Mouse (Mus musculus): ENCODE measurements at regions not wholly inside any gene's neighbourhood (a gene's known extent, or its start where the extent isn't known, plus 50 kb on each side); places are given as distances from the start of the nearest gene placed in this dataset.

DNA sequence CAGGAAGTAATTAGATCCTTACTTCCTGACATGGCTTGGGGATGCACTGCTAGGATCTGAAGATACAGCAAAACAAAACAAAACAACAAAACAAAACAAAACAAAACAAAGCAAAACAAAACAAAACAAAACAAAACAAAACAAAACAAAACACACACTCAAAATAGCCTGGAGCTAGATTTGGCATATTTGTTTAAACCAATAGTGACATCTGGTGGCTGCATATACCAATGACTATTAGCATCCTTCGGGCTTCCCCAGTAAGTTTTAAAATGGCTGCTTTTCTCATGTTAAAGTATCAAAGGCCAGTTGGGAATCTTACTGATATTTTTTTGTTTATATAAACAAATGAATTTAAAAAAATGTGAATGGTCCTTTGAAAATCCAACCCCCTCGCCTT is 52.9 kb upstream of the Ica1 start:
- H3K9me3 ChIP-seq: 0 out of 2 replicates have a peak, but pooled peaks cover 4% of the 10 kb centered on the region
- ATAC-seq (ENCODE audit: low read depth): no peak
- no peak overlapping the region for H3K4me3 ChIP-seq
- no peak overlapping the region for H3K27ac ChIP-seq (replicated peaks)
- no peaks in the 10 kb centered on the region for H3K36me3 ChIP-seq
- no peak overlapping the region for H3K9ac ChIP-seq
- H3K27me3 ChIP-seq: no peaks in the 10 kb centered on the region
- WGBS: 42% methylated on average over 2 of the region's 2 CpGs
- H3K4me1 ChIP-seq (replicated peaks): no peaks in the 10 kb centered on the region
- no peak overlapping the region for H3K4me2 ChIP-seq

GRCm38 (mm10) chr6:8832924-8833323 is 54.6 kb upstream of the Ica1 start:
- Histone ChIP-seq H3K9me3 (0 out of 2 replicates have a peak, but pooled peaks cover 4% of the 10 kb centered on the region), H3K4me3 (no peak overlapping the region), H3K27me3 (no peaks in the 10 kb centered on the region), H3K4me1 (replicated peaks) (no peaks in the 10 kb centered on the region), H3K36me3 (no peaks in the 10 kb centered on the region), H3K9ac (no peak overlapping the region), H3K4me2 (no peak overlapping the region), H3K27ac (replicated peaks) (no peak overlapping the region)
- ATAC-seq (ENCODE audit: low read depth): no peak
- WGBS: 76% methylated on average over 1 of the region's 1 CpGs

DNA sequence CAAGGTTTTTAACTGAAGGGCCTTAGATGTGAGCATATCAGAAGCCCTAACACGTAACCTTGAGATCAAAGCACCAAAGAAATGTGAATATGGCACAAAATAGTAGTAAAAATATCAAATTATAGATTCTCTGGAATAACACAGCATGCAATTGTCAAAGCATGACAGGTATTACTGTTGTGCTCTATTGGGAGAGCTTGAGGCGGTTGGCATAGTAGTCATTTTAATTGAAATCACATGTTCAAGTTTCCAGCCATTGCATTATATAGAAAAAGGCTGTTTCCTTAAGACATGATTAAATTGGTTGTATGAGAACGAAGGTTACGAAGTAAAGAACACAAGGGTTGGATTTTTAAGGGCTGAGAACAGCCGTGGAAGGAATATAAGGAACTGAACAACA is 75.4 kb upstream of the Ica1 start:
- Histone ChIP-seq H3K4me1 (replicated peaks) (no peaks in the 10 kb centered on the region), H3K27me3 (no peaks in the 10 kb centered on the region), H3K4me3 (no peak overlapping the region), H3K9me3 (no peaks in the 10 kb centered on the region), H3K9ac (no peak overlapping the region), H3K36me3 (no peaks in the 10 kb centered on the region), H3K27ac (replicated peaks) (no peak overlapping the region), H3K4me2 (no peak overlapping the region)
- 89% methylated on average over 5 of the region's 5 CpGs for WGBS
- no peak for ATAC-seq (ENCODE audit: low read depth)

GRCm38 (mm10) chr6:8860581-8860980 is 82.3 kb upstream of the Ica1 start:
- 51% methylated on average over 2 of the region's 2 CpGs for WGBS
- Histone ChIP-seq H3K9me3 (no peaks in the 10 kb centered on the region), H3K4me1 (replicated peaks) (no peaks in the 10 kb centered on the region), H3K4me3 (no peak overlapping the region), H3K4me2 (no peak overlapping the region), H3K36me3 (no peaks in the 10 kb centered on the region), H3K27ac (replicated peaks) (no peak overlapping the region), H3K9ac (no peak overlapping the region), H3K27me3 (no peaks in the 10 kb centered on the region)
- ATAC-seq (ENCODE audit: low read depth): no peak

DNA sequence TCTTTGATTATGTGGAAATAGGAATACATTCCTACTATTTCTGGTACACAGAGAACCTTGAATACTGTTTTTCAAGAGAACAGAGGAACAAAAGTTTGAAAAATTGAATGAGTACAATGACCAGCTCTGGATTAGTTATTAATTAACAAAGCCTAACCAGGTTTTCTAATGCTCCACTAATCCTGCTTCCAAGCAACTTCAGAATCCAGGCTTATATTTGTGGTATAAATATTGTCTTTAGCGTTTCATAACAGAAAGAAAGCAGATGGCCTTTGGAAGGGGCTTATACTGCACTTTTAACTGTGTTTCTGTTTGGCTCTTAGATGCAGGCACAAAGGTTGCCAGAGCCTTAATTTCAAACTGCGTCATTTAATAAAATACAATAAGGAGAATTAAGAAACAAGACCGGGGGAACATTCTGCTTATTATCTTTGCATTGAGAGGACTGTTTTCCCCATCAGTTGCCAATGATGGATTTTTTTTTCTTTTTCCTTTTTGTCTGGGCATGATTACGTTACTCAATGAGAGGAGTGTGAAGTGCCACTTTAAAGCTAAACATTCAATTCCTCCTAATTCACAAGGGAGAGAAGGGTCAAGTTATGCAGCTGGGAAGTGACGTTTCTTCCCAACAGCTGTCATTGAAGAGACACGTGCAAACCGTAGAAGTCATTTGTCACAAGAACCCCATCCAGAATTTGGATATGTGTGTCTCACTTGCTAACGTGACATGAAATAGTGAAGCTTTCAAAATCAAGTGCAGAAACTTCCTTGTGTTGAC is 84.2 kb upstream of the Nxph1 start:
- ATAC-seq (ENCODE audit: low read depth): no peak
- Histone ChIP-seq H3K9ac (no peak overlapping the region), H3K27me3 (no peaks in the 10 kb centered on the region), H3K4me1 (replicated peaks) (no peaks in the 10 kb centered on the region), H3K36me3 (no peaks in the 10 kb centered on the region), H3K27ac (replicated peaks) (no peak overlapping the region), H3K4me3 (no peak overlapping the region), H3K9me3 (no peaks in the 10 kb centered on the region), H3K4me2 (no peak overlapping the region)
- 72% methylated on average over 8 of the region's 8 CpGs for WGBS

DNA sequence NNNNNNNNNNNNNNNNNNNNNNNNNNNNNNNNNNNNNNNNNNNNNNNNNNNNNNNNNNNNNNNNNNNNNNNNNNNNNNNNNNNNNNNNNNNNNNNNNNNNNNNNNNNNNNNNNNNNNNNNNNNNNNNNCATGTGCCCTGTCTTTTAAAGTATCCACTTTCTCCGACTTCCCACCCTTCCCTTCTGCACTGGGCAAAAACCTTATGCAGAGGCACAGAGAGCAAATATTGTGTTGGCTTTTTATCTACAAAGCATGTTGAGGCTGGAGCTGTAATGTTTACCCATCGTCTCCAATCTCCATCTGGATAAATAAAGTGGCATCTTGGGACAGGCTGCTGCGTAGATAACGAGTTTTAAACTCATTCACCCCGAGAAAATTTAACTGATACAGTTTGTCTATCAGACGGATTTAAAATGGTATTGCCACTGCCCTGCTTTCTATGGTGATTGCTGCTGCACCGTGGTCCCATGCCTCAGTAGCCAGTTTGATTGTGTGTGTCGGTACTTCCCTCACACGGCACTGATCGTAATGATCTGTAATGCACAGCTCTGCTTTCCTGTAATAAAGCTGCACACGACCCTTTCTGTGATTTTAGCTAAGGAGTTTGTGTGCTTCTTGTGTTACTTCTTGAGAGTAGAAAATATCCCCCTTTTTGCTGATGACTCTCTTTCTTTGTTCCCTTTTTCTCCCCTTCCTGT is 70.7 kb upstream of the Nxph1 start:
- peaks cover 18% of the 10 kb centered on the region for H3K4me1 ChIP-seq (replicated peaks)
- no peak overlapping the region for H3K4me3 ChIP-seq
- no peaks in the 10 kb centered on the region for H3K9me3 ChIP-seq
- peak overlapping the region; percentile 61 for H3K27ac ChIP-seq (replicated peaks)
- peak overlapping the region; percentile 36 for H3K4me2 ChIP-seq
- no peaks in the 10 kb centered on the region for H3K36me3 ChIP-seq
- no peaks in the 10 kb centered on the region for H3K27me3 ChIP-seq
- peak; percentile 85 for ATAC-seq (ENCODE audit: low read depth)
- peak overlapping the region; percentile 54 for H3K9ac ChIP-seq
- 19% methylated on average over 11 of the region's 11 CpGs for WGBS

- WGBS: 75% methylated on average over 4 of the region's 4 CpGs
- H3K27me3 ChIP-seq: no peaks in the 10 kb centered on the region
- H3K4me1 ChIP-seq (replicated peaks): no peaks in the 10 kb centered on the region
- no peak overlapping the region for H3K4me2 ChIP-seq
- no peaks in the 10 kb centered on the region for H3K36me3 ChIP-seq
- H3K9me3 ChIP-seq: no peaks in the 10 kb centered on the region
- H3K27ac ChIP-seq (replicated peaks): no peak overlapping the region
- H3K9ac ChIP-seq: no peak overlapping the region
- H3K4me3 ChIP-seq: no peak overlapping the region
- no peak for ATAC-seq (ENCODE audit: low read depth)
Measured at GRCm38 (mm10) chr6:8893665-8894064, 54.6 kb upstream of the Nxph1 start.

DNA sequence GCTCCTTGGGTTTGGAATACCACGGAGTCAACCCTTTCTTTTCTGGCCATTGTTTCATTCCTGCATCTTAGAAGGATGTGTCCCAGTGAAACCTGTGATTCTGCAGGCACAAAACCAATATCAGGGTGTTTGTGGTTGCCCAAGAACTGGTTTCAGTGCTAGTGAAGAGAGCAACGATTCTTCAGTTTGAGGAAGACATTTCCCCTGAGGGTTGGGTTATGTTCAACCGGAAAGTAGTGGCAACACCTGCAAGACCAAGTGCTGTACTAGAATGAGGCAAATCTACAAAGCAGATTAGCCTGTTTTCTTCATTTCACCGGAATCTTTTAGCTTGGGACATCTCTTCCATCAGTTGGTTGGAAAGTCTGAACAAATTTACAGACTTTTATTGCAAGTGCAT is 52.1 kb upstream of the Nxph1 start:
- Histone ChIP-seq H3K9me3 (no peaks in the 10 kb centered on the region), H3K4me2 (no peak overlapping the region), H3K27me3 (no peaks in the 10 kb centered on the region), H3K27ac (replicated peaks) (no peak overlapping the region), H3K4me3 (no peak overlapping the region), H3K36me3 (no peaks in the 10 kb centered on the region), H3K9ac (no peak overlapping the region), H3K4me1 (replicated peaks) (peaks cover 10% of the 10 kb centered on the region)
- ATAC-seq (ENCODE audit: low read depth): no peak
- 88% methylated on average over 4 of the region's 4 CpGs for WGBS

GRCm38 (mm10) chr6:8896822-8897221 is 51.4 kb upstream of the Nxph1 start:
- 62% methylated on average over 5 of the region's 5 CpGs for WGBS
- Histone ChIP-seq H3K4me1 (replicated peaks) (peaks cover 10% of the 10 kb centered on the region), H3K9ac (no peak overlapping the region), H3K4me2 (no peak overlapping the region), H3K9me3 (no peaks in the 10 kb centered on the region), H3K36me3 (no peaks in the 10 kb centered on the region), H3K4me3 (no peak overlapping the region), H3K27me3 (no peaks in the 10 kb centered on the region), H3K27ac (replicated peaks) (0 out of 2 replicates have a peak overlapping the region, but pooled peaks have one; percentile 11)
- 0 out of 2 replicates have a peak, but pooled peaks have one; percentile 48 for ATAC-seq (ENCODE audit: low read depth)

DNA sequence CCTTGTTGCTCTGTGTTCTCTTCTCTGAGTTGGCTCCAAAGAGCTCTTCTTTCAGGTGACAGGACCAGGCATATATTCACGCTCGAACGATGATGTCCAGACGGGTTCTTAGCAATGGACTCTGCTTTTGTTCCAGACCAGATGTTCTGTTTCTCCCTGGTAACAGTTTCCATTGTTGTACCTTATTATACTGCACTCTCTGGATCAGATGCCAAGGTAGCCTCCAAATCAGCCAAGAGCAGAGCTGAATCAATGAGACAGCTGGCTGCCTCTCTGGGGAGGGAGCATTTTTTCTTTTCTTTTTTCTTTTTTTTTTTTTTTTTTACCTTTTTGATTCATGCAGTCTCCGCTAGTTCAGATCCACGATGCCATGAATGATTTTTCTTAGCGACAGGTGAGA is 50.9 kb upstream of the Nxph1 start:
- H3K27ac ChIP-seq (replicated peaks): no peak overlapping the region

DNA sequence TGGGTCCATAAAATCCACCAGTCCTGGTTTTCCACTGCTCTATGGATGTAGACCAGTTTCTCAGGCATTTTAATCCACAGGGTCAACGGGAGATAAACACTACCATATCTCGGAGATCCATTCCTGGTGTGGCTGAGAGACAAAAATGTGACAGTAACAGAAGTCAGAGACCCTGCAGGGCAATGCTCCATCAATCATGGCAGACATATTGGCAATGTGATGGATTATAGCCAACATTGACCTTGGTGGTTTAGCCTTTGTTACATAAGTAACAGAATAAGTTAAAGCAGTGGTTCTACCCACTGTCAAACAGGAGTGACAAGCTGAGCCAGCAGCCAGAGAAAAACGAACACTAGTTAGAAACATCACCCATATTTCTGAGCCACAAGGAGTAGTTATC is 50.0 kb upstream of the Nxph1 start:
- ATAC-seq (ENCODE audit: low read depth): no peak
- 67% methylated on average over 3 of the region's 3 CpGs for WGBS

More for the DNA sequence above, 50.9 kb upstream of the Nxph1 start:
- ATAC-seq (ENCODE audit: low read depth): 0 out of 2 replicates have a peak, but pooled peaks have one; percentile 56
- WGBS: 45% methylated on average over 7 of the region's 7 CpGs
- Histone ChIP-seq H3K9ac (no peak overlapping the region), H3K36me3 (no peaks in the 10 kb centered on the region), H3K4me1 (replicated peaks) (peaks cover 10% of the 10 kb centered on the region), H3K27me3 (no peaks in the 10 kb centered on the region), H3K9me3 (no peaks in the 10 kb centered on the region), H3K4me2 (no peak overlapping the region), H3K4me3 (no peak overlapping the region)

More for the DNA sequence above, 50.0 kb upstream of the Nxph1 start:
- Histone ChIP-seq H3K27me3 (no peaks in the 10 kb centered on the region), H3K9me3 (no peaks in the 10 kb centered on the region), H3K27ac (replicated peaks) (no peak overlapping the region), H3K4me2 (no peak overlapping the region), H3K4me3 (no peak overlapping the region), H3K4me1 (replicated peaks) (peaks cover 10% of the 10 kb centered on the region), H3K36me3 (no peaks in the 10 kb centered on the region), H3K9ac (no peak overlapping the region)

Data from neural tube, embryonic 13.5 days (tissue).